Mouse (Mus musculus) kidney, embryonic 15.5 days (tissue): ENCODE data around the gene Atm. TPM values are rescaled to one million over a fixed set of nuclear protein-coding genes. Genes with fewer than 3 reads are reported as not detected.

Source experiments
- ATAC-seq: fragments of 200-750 bp; cut with Nextera tagmentation; replicated peaks from 2 replicates; pipeline ENCODE4 v1.8.0; 2017; ENCODE audit warnings: moderate TSS enrichment; ENCODE audit not compliant: low FRiP score
- H3K27ac ChIP-seq: fragments of 300-500 bp; sonication (generic); 2 replicates; pipeline ENCODE4 v1.5.1; 2015; ENCODE audit warnings: mild to moderate bottlenecking, inconsistent platforms
- H3K27me3 ChIP-seq: fragments of 300-500 bp; sonication (generic); 2 replicates; pipeline ENCODE4 v1.6.1; 2015; ENCODE audit warnings: inconsistent platforms
- H3K36me3 ChIP-seq: fragments of 300-500 bp; sonication (generic); 2 replicates; pipeline ENCODE4 v1.6.1; 2015; ENCODE audit warnings: inconsistent platforms
- H3K4me1 ChIP-seq: fragments of 300-500 bp; sonication (generic); 2 replicates; pipeline ENCODE4 v1.6.1; 2015; ENCODE audit warnings: inconsistent platforms
- H3K4me2 ChIP-seq: fragments of 300-500 bp; sonication (generic); 2 replicates; pipeline ENCODE4 v1.6.1; 2015; ENCODE audit warnings: moderate library complexity, mild to moderate bottlenecking, inconsistent platforms
- H3K4me3 ChIP-seq: fragments of 300-500 bp; sonication (generic); replicated peaks from 2 replicates; pipeline ENCODE4 v1.5.1; 2015; ENCODE audit warnings: mild to moderate bottlenecking, inconsistent platforms
- H3K9ac ChIP-seq: fragments of 300-500 bp; sonication (generic); 2 replicates; pipeline ENCODE4 v1.6.1; 2015; ENCODE audit warnings: mild to moderate bottlenecking, inconsistent platforms
- H3K9me3 ChIP-seq: fragments of 300-500 bp; sonication (generic); replicated peaks from 2 replicates; pipeline ENCODE4 v1.6.1; 2016; ENCODE audit warnings: inconsistent platforms
- WGBS: fragments of 180-500 bp; shearing (Covaris S2); methylation state at CpG from one replicate; pipeline ENCODE4 v1.1.7; 2015; ENCODE audit warnings: mixed read lengths; 5-methylcytosine and 5-hydroxymethylcytosine counted together
- polyA plus RNA-seq: library from polyadenylated mRNA; unstranded; fragments of >200 nt; fragmentation: Nextera tagmentation; extraction: Ambion mirVana; gene quantifications from 2 replicates; pipeline ENCODE4 v1.2.1, GENCODE M21; 2015

Gene Atm
- polyA plus RNA-seq, 1 experiment from 2014 or later = 16.3 TPM

GRCm38 (mm10) chr9:53472806-53473518 lies 63.6 kb downstream of the Atm start:
- whole genome bisulfite sequencing = 88% methylated on average over 9 of the region's 9 CpGs
- Histone ChIP-seq H3K36me3 (peaks cover 26% of the 10 kb centered on the region), H3K4me3 (no peak overlapping the region), H3K9ac (no peak overlapping the region), H3K27me3 (no peaks in the 10 kb centered on the region), H3K9me3 (no peaks in the 10 kb centered on the region), H3K4me2 (no peak overlapping the region), H3K27ac (no peak overlapping the region), H3K4me1 (no peaks in the 10 kb centered on the region)
- no peak for ATAC-seq

DNA sequence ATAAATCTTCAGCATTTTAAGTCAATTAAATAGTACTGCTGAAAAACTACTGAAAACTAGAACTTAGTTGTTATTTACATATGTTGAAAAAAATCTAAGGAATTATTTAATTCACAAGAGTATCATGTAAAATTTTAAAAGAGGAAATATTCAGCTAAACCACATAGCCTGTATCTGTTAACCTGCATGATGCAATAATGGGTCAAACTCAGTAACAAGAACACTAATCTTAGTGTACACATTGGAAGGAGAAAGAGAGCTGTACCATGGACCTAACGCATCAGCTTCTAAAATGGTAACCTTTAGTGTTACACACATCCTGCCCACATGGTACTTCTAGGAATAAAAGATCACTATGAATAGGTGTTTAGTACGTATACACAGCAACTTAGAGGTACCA lies 84.5 kb downstream of the Atm start:
- Histone ChIP-seq H3K9me3 (no peaks in the 10 kb centered on the region), H3K27ac (no peak overlapping the region), H3K4me3 (no peak overlapping the region), H3K9ac (no peak overlapping the region), H3K27me3 (no peaks in the 10 kb centered on the region), H3K4me1 (no peaks in the 10 kb centered on the region), H3K4me2 (no peak overlapping the region), H3K36me3 (peaks cover 72% of the 10 kb centered on the region)
- 93% methylated on average over 2 of the region's 2 CpGs for WGBS
- no peak for ATAC-seq

- H3K36me3 ChIP-seq = peaks cover 69% of the 10 kb centered on the region
- 91% methylated on average over 1 of the region's 1 CpGs for WGBS
Measured at GRCm38 (mm10) chr9:53450609-53451008, 85.9 kb downstream of the Atm start.

GRCm38 (mm10) chr9:53435830-53436570 lies 100.5 kb downstream of the Atm start:
- Histone ChIP-seq H3K4me2 (no peak overlapping the region), H3K4me1 (no peaks in the 10 kb centered on the region), H3K9ac (no peak overlapping the region), H3K9me3 (no peaks in the 10 kb centered on the region), H3K27me3 (no peaks in the 10 kb centered on the region), H3K4me3 (no peak overlapping the region), H3K27ac (no peak overlapping the region), H3K36me3 (peaks cover 24% of the 10 kb centered on the region)
- WGBS = 91% methylated on average over 14 of the region's 14 CpGs
- ATAC-seq = no peak

More at GRCm38 (mm10) chr9:53450609-53451008, 85.9 kb downstream of the Atm start:
- no peak overlapping the region for H3K27ac ChIP-seq
- H3K4me1 ChIP-seq = no peaks in the 10 kb centered on the region
- H3K4me2 ChIP-seq = no peak overlapping the region
- H3K9ac ChIP-seq = no peak overlapping the region
- H3K4me3 ChIP-seq = no peak overlapping the region
- no peaks in the 10 kb centered on the region for H3K27me3 ChIP-seq
- no peaks in the 10 kb centered on the region for H3K9me3 ChIP-seq
- ATAC-seq = no peak

GRCm38 (mm10) chr9:53427638-53428037 lies 108.9 kb downstream of the Atm start:
- H3K27me3 ChIP-seq = no peaks in the 10 kb centered on the region
- WGBS = 51% methylated on average over 3 of the region's 3 CpGs
- no peaks in the 10 kb centered on the region for H3K4me1 ChIP-seq
- no peaks in the 10 kb centered on the region for H3K9me3 ChIP-seq
- no peak overlapping the region for H3K4me3 ChIP-seq
- H3K36me3 ChIP-seq = no peaks in the 10 kb centered on the region
- no peak overlapping the region for H3K4me2 ChIP-seq
- H3K9ac ChIP-seq = no peak overlapping the region
- ATAC-seq = no peak
- H3K27ac ChIP-seq = no peak overlapping the region

- ATAC-seq = no peak
- 91% methylated on average over 3 of the region's 3 CpGs for WGBS
- Histone ChIP-seq H3K4me1 (no peaks in the 10 kb centered on the region), H3K27me3 (no peaks in the 10 kb centered on the region), H3K36me3 (no peaks in the 10 kb centered on the region), H3K4me2 (no peak overlapping the region), H3K9me3 (no peaks in the 10 kb centered on the region), H3K27ac (no peak overlapping the region), H3K4me3 (no peak overlapping the region), H3K9ac (no peak overlapping the region)
Measured at GRCm38 (mm10) chr9:53426726-53427125, 109.8 kb downstream of the Atm start.

DNA sequence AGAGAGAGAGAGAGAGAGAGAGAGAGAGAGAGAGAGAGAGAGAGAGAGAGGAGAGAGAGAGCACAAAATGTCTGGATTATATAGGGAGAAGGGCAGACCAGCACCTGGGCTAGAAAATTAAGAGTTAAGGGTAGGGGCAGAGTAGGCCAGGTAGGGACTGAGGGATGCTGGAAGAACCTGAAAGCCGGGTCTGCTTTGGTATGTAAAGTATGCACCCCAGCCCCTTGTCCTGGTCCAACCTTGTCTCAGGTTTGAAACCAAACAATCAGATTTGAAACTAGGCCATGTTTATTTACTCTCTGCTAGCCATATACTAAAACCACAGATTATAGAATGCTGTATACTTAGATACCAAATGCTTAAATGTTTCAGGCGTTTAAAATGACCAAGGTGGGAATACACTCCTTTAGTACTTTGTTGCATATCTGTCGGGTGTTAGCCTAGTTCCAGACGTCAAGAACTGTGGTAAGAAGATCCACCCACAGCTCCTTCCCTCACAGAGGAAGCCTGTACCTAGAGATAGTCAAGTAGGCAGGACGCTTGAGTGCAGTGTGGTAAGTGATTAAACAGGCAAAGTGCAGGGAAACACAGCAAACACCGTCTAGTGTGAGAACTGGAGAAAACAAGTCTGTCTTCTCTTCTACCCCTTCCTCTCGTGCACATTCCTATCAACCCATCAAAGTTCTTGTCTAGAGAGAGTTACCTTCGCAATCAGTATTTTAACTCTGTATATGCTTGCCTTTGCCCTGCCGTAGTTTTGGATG lies 114.2 kb downstream of the Atm start:
- 0 out of 2 replicates have a peak, but pooled peaks cover 3% of the 10 kb centered on the region for H3K9me3 ChIP-seq
- 65% methylated on average over 9 of the region's 9 CpGs for WGBS
- no peaks in the 10 kb centered on the region for H3K27me3 ChIP-seq
- H3K27ac ChIP-seq = no peak overlapping the region
- ATAC-seq = peak; percentile 46; the same call in 1 of the 2 replicates
- no peaks in the 10 kb centered on the region for H3K36me3 ChIP-seq
- no peak overlapping the region for H3K4me3 ChIP-seq
- no peak overlapping the region for H3K9ac ChIP-seq
- H3K4me2 ChIP-seq = no peak overlapping the region
- H3K4me1 ChIP-seq = no peaks in the 10 kb centered on the region

DNA sequence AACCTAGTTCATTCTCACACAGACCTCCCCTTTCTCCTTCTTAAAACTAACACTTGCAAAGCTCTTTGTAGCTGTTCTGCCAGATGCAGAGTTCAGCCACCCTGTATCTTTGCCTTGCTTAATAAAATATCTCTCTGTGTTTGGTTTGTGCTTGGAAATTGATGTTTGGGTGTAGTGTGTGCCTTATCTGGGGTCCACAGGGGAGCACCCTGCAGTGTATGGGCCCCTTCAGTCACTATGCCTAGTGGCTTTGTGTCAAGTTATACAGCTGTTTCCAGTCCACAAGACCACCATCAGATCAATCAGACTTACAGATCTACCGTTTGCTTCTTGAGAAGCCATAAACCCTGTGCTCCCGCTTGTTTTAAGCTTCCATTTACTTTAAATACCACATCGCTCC lies 127.1 kb downstream of the Atm start:
- Histone ChIP-seq H3K9me3 (no peaks in the 10 kb centered on the region), H3K27me3 (no peaks in the 10 kb centered on the region), H3K4me3 (no peak overlapping the region), H3K27ac (no peak overlapping the region), H3K4me1 (peaks cover 15% of the 10 kb centered on the region), H3K36me3 (no peaks in the 10 kb centered on the region), H3K9ac (no peak overlapping the region), H3K4me2 (no peak overlapping the region)
- no peak for ATAC-seq
- WGBS = 71% methylated on average over 3 of the region's 3 CpGs

- Histone ChIP-seq H3K4me2 (no peak overlapping the region), H3K4me3 (no peak overlapping the region), H3K9ac (no peak overlapping the region), H3K9me3 (no peaks in the 10 kb centered on the region), H3K36me3 (no peaks in the 10 kb centered on the region), H3K27ac (no peak overlapping the region), H3K4me1 (peaks cover 17% of the 10 kb centered on the region), H3K27me3 (no peaks in the 10 kb centered on the region)
- 71% methylated on average over 2 of the region's 2 CpGs for WGBS
- ATAC-seq = no peak
Measured at GRCm38 (mm10) chr9:53408953-53409361, 127.6 kb downstream of the Atm start.

- 68% methylated on average over 4 of the region's 4 CpGs for WGBS
- peaks cover 20% of the 10 kb centered on the region for H3K4me1 ChIP-seq
- ATAC-seq = no peak
- H3K27me3 ChIP-seq = no peaks in the 10 kb centered on the region
- no peak overlapping the region for H3K4me3 ChIP-seq
- no peak overlapping the region for H3K9ac ChIP-seq
- no peaks in the 10 kb centered on the region for H3K36me3 ChIP-seq
- H3K9me3 ChIP-seq = no peaks in the 10 kb centered on the region
- no peak overlapping the region for H3K4me2 ChIP-seq
- H3K27ac ChIP-seq = no peak overlapping the region
Measured at GRCm38 (mm10) chr9:53408548-53408947, 128.0 kb downstream of the Atm start.

GRCm38 (mm10) chr9:53404753-53405722 lies 131.5 kb downstream of the Atm start:
- WGBS = 23% methylated on average over 21 of the region's 21 CpGs
- H3K9ac ChIP-seq = peak overlapping the region; percentile 42; the same call in 1 of the 2 replicates
- peak; percentile 87 for ATAC-seq

More at GRCm38 (mm10) chr9:53404753-53405722, 131.5 kb downstream of the Atm start:
- Histone ChIP-seq H3K27me3 (no peaks in the 10 kb centered on the region), H3K4me3 (peak overlapping the region; percentile 51), H3K36me3 (no peaks in the 10 kb centered on the region), H3K9me3 (no peaks in the 10 kb centered on the region), H3K27ac (peak overlapping the region; percentile 81), H3K4me2 (peak overlapping the region; percentile 71), H3K4me1 (peaks cover 38% of the 10 kb centered on the region)
